Mouse (Mus musculus) bone marrow macrophage, adult 2 months (primary cell): ENCODE data around the gene Mmp25.

Experiments
- CTCF ChIP-seq: IDR thresholded peaks from 2 replicates; pipeline ENCODE4 v1.5.1; 2012; ENCODE audit warnings: low read depth, mild to moderate bottlenecking, low read length, moderate library complexity
- POLR2A ChIP-seq: IDR thresholded peaks from 2 replicates; pipeline ENCODE4 v1.6.1; 2012; ENCODE audit warnings: mild to moderate bottlenecking, low read depth, low read length, borderline replicate concordance

GRCm38 (mm10) chr17:23651363-23651762, 6.3 kb upstream of the Mmp25 start:
- TF ChIP-seq CTCF (no peak), POLR2A (no peak)
